Mouse (Mus musculus) kidney, postnatal 0 days (tissue): ENCODE results near the gene Neto2. TPM values are rescaled to one million over a fixed set of nuclear protein-coding genes. Genes with fewer than 3 reads are reported as not detected.

Source experiments
- ATAC-seq: fragments of 200-750 bp; cut with Nextera tagmentation; replicated peaks from 2 replicates; pipeline ENCODE4 v1.8.0; 2017; ENCODE audit warnings: low read depth, moderate number of reproducible peaks, moderate TSS enrichment, moderate library complexity; ENCODE audit not compliant: low FRiP score
- DNase-seq: peaks from one replicate; pipeline ENCODE4 v3.0.0-alpha.2; 2016; ENCODE audit warnings: low spot score
- H3K27ac ChIP-seq: fragments of 300-500 bp; sonication (generic); 2 replicates; pipeline ENCODE4 v1.5.1; 2014; ENCODE audit warnings: mild to moderate bottlenecking
- H3K27me3 ChIP-seq: fragments of 300-500 bp; sonication (generic); 2 replicates; pipeline ENCODE4 v1.6.1; 2014; ENCODE audit warnings: low read length, mixed read lengths; ENCODE audit not compliant: insufficient read depth
- H3K36me3 ChIP-seq: fragments of 300-500 bp; sonication (generic); 2 replicates; pipeline ENCODE4 v1.6.1; 2014; ENCODE audit warnings: low read length, mixed read lengths; ENCODE audit not compliant: insufficient read depth
- H3K4me1 ChIP-seq: fragments of 300-500 bp; sonication (generic); replicated peaks from 2 replicates; pipeline ENCODE4 v1.6.1; 2014; ENCODE audit warnings: antibody characterized with exemption, low read length, mixed read lengths; ENCODE audit not compliant: insufficient read depth
- H3K4me2 ChIP-seq: fragments of 300-500 bp; sonication (generic); 2 replicates; pipeline ENCODE4 v1.6.1; 2014; ENCODE audit warnings: mild to moderate bottlenecking, low read length, moderate library complexity, mixed read lengths
- H3K4me3 ChIP-seq: fragments of 300-500 bp; sonication (generic); replicated peaks from 2 replicates; pipeline ENCODE4 v1.5.1; 2014; ENCODE audit warnings: low read depth, low read length
- H3K9ac ChIP-seq: fragments of 300-500 bp; sonication (generic); 2 replicates; pipeline ENCODE4 v1.6.1; 2014; ENCODE audit warnings: low read depth, low read length
- H3K9me3 ChIP-seq: fragments of 300-500 bp; sonication (generic); replicated peaks from 2 replicates; pipeline ENCODE4 v1.6.1; 2016; ENCODE audit warnings: low read length, inconsistent platforms, mixed read lengths
- CTCF ChIP-seq: IDR thresholded peaks from 2 replicates; pipeline ENCODE4 v1.5.1; 2016; ENCODE audit warnings: antibody characterized with exemption, low read depth, mild to moderate bottlenecking, moderate library complexity
- WGBS: fragments of 180-500 bp; shearing (Covaris S2); extraction: QIAGEN DNeasy Blood & Tissue Kit; methylation state at CpG from one replicate; pipeline ENCODE4 v1.1.7; 2014; 5-methylcytosine and 5-hydroxymethylcytosine counted together
- polyA plus RNA-seq: library from polyadenylated mRNA; unstranded; fragments of >200 nt; fragmentation: Nextera tagmentation; extraction: Ambion mirVana; gene quantifications from 2 replicates; pipeline ENCODE4 v1.2.1, GENCODE M21; 2015

The Neto2 gene
- polyA plus RNA-seq, 1 experiment from 2014 or later, result 10.6 TPM

DNA sequence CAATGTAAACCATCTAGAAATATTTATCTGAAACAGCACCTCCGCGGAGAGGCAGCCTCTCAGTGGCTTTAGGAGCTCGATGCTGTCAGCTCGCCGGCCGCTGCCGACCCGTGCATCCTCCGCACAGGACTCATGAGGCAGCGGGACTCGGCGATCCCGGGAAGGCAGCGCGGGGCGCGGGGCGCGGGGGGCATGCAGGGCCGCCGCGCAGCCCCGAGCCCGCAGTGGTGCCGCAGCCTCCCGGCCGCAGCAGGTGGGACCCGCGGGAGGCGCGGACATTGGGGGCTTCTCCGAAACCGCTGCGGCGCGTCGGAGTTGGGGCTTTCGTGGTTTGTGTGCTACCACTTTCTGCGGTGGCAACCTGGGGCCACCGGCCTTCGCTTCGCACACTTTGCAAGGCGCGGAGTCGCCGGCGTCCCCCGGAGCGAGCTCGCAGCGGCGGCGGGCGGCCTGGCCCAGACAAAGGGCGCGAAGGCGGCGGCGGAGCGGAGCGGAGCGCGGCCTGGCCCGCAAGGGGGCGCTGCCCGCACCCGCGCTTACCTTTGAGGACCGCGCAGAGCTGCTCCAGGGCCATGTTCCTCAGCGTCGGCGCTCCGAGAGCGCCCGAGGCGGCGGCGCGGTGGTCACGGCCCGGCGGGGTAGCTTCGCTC lies 498 bp downstream of the Neto2 start:
- H3K4me3 ChIP-seq, result peak overlapping the region; percentile 56
- peak overlapping the region; percentile 64 for H3K9ac ChIP-seq
- peak; percentile 60 for TF ChIP-seq CTCF
- no peaks in the 10 kb centered on the region for H3K36me3 ChIP-seq
- H3K4me1 ChIP-seq, result no peaks in the 10 kb centered on the region
- DNase-seq (peak; percentile 82), ATAC-seq (peak; percentile 91)
- no peaks in the 10 kb centered on the region for H3K27me3 ChIP-seq
- H3K4me2 ChIP-seq, result peak overlapping the region; percentile 93
- H3K27ac ChIP-seq, result peak overlapping the region; percentile 69
- H3K9me3 ChIP-seq, result no peaks in the 10 kb centered on the region
- WGBS, result under 1% methylated on average over 82 of the region's 84 CpGs

- WGBS, result 1% methylated on average over 6 of the region's 6 CpGs
- Histone ChIP-seq H3K9ac (no peak overlapping the region), H3K36me3 (no peaks in the 10 kb centered on the region), H3K4me2 (peak overlapping the region; percentile 31; the same call in 1 of the 2 replicates), H3K4me1 (no peaks in the 10 kb centered on the region), H3K4me3 (no peak overlapping the region), H3K27me3 (no peaks in the 10 kb centered on the region), H3K9me3 (no peaks in the 10 kb centered on the region), H3K27ac (no peak overlapping the region)
- ATAC-seq (peak; percentile 40), DNase-seq (peak; percentile 88)
- peak; percentile 91 for TF ChIP-seq CTCF
Observed at GRCm38 (mm10) chr8:85699051-85699450, 1.7 kb downstream of the Neto2 start.

GRCm38 (mm10) chr8:85665146-85665545 lies 35.6 kb downstream of the Neto2 start:
- Histone ChIP-seq H3K9me3 (no peaks in the 10 kb centered on the region), H3K4me3 (no peak overlapping the region), H3K27ac (no peak overlapping the region), H3K36me3 (no peaks in the 10 kb centered on the region), H3K4me1 (no peaks in the 10 kb centered on the region), H3K4me2 (no peak overlapping the region), H3K27me3 (no peaks in the 10 kb centered on the region), H3K9ac (no peak overlapping the region)
- DNase-seq (peak; percentile 48), ATAC-seq (no peak)
- TF ChIP-seq CTCF, result peak; percentile 69

GRCm38 (mm10) chr8:85661995-85662394 lies 38.7 kb downstream of the Neto2 start:
- ATAC-seq, result no peak
- 61% methylated on average over 5 of the region's 5 CpGs for WGBS

GRCm38 (mm10) chr8:85651201-85651600 lies 49.5 kb downstream of the Neto2 start:
- H3K4me1 ChIP-seq, result no peaks in the 10 kb centered on the region
- no peak overlapping the region for H3K9ac ChIP-seq
- H3K9me3 ChIP-seq, result no peaks in the 10 kb centered on the region
- DNase-seq (no peak), ATAC-seq (no peak)
- no peak overlapping the region for H3K4me2 ChIP-seq
- no peaks in the 10 kb centered on the region for H3K36me3 ChIP-seq
- H3K4me3 ChIP-seq, result no peak overlapping the region
- no peak for TF ChIP-seq CTCF
- H3K27ac ChIP-seq, result no peak overlapping the region
- 78% methylated on average over 2 of the region's 2 CpGs for WGBS
- H3K27me3 ChIP-seq, result no peaks in the 10 kb centered on the region

More at GRCm38 (mm10) chr8:85661995-85662394, 38.7 kb downstream of the Neto2 start:
- Histone ChIP-seq H3K27ac (no peak overlapping the region), H3K27me3 (no peaks in the 10 kb centered on the region), H3K4me3 (no peak overlapping the region), H3K9me3 (no peaks in the 10 kb centered on the region), H3K4me1 (no peaks in the 10 kb centered on the region), H3K4me2 (no peak overlapping the region), H3K36me3 (no peaks in the 10 kb centered on the region), H3K9ac (no peak overlapping the region)
- DNase-seq, result peak; percentile 73
- peak; percentile 71 for TF ChIP-seq CTCF

- H3K4me1 ChIP-seq, result no peaks in the 10 kb centered on the region
- H3K27ac ChIP-seq, result no peak overlapping the region
- H3K9me3 ChIP-seq, result no peaks in the 10 kb centered on the region
- no peak for DNase-seq
- TF ChIP-seq CTCF, result no peak
- no peak overlapping the region for H3K9ac ChIP-seq
- H3K27me3 ChIP-seq, result no peaks in the 10 kb centered on the region
- no peak for ATAC-seq
- H3K4me2 ChIP-seq, result no peak overlapping the region
- H3K4me3 ChIP-seq, result no peak overlapping the region
- H3K36me3 ChIP-seq, result peaks cover 2% of the 10 kb centered on the region; the same call in 1 of the 2 replicates
Observed at GRCm38 (mm10) chr8:85648553-85648952, 52.2 kb downstream of the Neto2 start.
